Mouse (Mus musculus) myocyte (in vitro differentiated cells): Measurements from ENCODE around the gene Dmwd.

Source experiments
- CEBPB ChIP-seq: IDR thresholded peaks from 2 replicates; pipeline ENCODE4 v1.6.1; 2011; ENCODE audit warnings: mild to moderate bottlenecking, moderate library complexity; ENCODE audit not compliant: poor library complexity, insufficient read depth, severe bottlenecking
- E2F4 ChIP-seq: IDR thresholded peaks from one replicate; pipeline ENCODE4 v1.6.1; 2011; ENCODE audit warnings: mild to moderate bottlenecking, control low read depth, moderate library complexity; ENCODE audit not compliant: insufficient read depth
- MAX ChIP-seq: IDR thresholded peaks from one replicate; pipeline ENCODE4 v1.6.1; 2011; ENCODE audit warnings: low read depth, mild to moderate bottlenecking, control low read depth
- MYOD1 ChIP-seq, 3 experiments: IDR thresholded peaks; one replicate each; pipeline ENCODE4 v1.6.1; 2011; ENCODE audit warnings: control low read depth in 2 of 3, low read depth in 2 of 3, mild to moderate bottlenecking in 2 of 3, moderate library complexity in 1 of 3; ENCODE audit not compliant: insufficient read length in 2 of 3, control insufficient read depth in 1 of 3
- MYOG ChIP-seq, 3 experiments: IDR thresholded peaks; one replicate each; pipeline ENCODE4 v1.6.1; 2011; ENCODE audit warnings: control low read depth in 2 of 3, low read depth in 2 of 3, mild to moderate bottlenecking in 2 of 3; ENCODE audit not compliant: insufficient read length in 2 of 3, control insufficient read depth in 1 of 3, insufficient read depth in 1 of 3
- POLR2A ChIP-seq: IDR thresholded peaks from one replicate; pipeline ENCODE4 v1.6.1; 2011; ENCODE audit warnings: low read depth, mild to moderate bottlenecking, control low read depth, moderate library complexity; ENCODE audit not compliant: insufficient read length
- POLR2AphosphoS2 ChIP-seq: IDR thresholded peaks from one replicate; pipeline ENCODE4 v1.6.1; 2011; ENCODE audit warnings: low read depth, control low read depth; ENCODE audit not compliant: insufficient read length
- REST ChIP-seq: IDR thresholded peaks from one replicate; pipeline ENCODE4 v1.6.1; 2011; ENCODE audit warnings: mild to moderate bottlenecking, control low read depth, moderate library complexity; ENCODE audit not compliant: insufficient read depth, insufficient read length
- SRF ChIP-seq: IDR thresholded peaks from one replicate; pipeline ENCODE4 v1.6.1; 2011; ENCODE audit warnings: low read depth; ENCODE audit not compliant: control insufficient read depth, insufficient read length
- TCF12 ChIP-seq: IDR thresholded peaks from one replicate; pipeline ENCODE4 v1.6.1; 2011; ENCODE audit warnings: mild to moderate bottlenecking, control low read depth; ENCODE audit not compliant: poor library complexity, insufficient read depth, severe bottlenecking
- TCF3 ChIP-seq: IDR thresholded peaks from one replicate; pipeline ENCODE4 v1.6.1; 2011; ENCODE audit warnings: low read depth, control low read depth; ENCODE audit not compliant: insufficient read length
- USF1 ChIP-seq: IDR thresholded peaks from one replicate; pipeline ENCODE4 v1.6.1; 2011; ENCODE audit warnings: low read depth, mild to moderate bottlenecking, control low read depth, moderate library complexity

DNA sequence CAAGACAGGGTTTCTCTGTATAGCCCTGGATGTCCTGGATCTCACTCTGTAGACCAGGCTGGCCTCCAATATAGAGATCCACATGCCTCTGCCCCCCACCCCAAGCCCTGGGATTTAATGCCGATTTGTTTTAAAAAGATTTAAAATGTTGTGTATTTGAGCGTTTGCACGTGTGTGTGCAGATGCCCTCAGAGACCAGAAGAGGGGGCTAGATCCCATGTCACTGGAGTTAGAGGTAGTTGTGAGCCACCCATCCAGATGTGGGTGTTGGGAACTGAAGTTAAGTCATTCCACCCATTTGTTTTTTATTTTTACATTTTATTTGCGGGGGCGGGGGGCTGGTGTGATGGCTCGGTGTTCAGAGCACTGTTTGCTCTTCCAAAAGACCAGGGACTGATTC, 1.5 kb upstream of the Dmwd start:
- TF ChIP-seq SRF (no peak), POLR2A (no peak), POLR2AphosphoS2 (no peak), CEBPB (no peak), MAX (no peak), MYOG (IDR thresholded peaks at IDR 0.05; ENCODE audit: control insufficient read depth in 1 of 3, insufficient read depth in 1 of 3, insufficient read length in 2 of 3, low read depth in 2 of 3) (no peak), MYOD1 (IDR thresholded peaks at IDR 0.05; ENCODE audit: control insufficient read depth in 1 of 3, insufficient read length in 2 of 3, low read depth in 2 of 3) (no peak), E2F4 (no peak), TCF3 (no peak), REST (no peak), USF1 (no peak), TCF12 (no peak)
